Mouse (Mus musculus) CH12.LX (cell line): ENCODE results near the gene Tmem56. TPM values are rescaled to one million over a fixed set of nuclear protein-coding genes. Genes with fewer than 3 reads are reported as not detected.

Experiments
- DNase-seq: peaks from one replicate; pipeline ENCODE4 v3.0.0-alpha.2; 2013; ENCODE audit errors: extremely low read depth
- H3K27ac ChIP-seq: 2 replicates; pipeline ENCODE4 v1.5.1; 2012; ENCODE audit warnings: low read depth, mild to moderate bottlenecking, control low read depth, moderate library complexity; ENCODE audit not compliant: insufficient read depth
- H3K27me3 ChIP-seq: replicated peaks from 2 replicates; pipeline ENCODE3; 2012; ENCODE audit warnings: inconsistent platforms
- H3K36me3 ChIP-seq, 2 experiments: replicated peaks in 1 of 2; 2 replicates each; pipeline versions ENCODE3 to v1.6.1; 2012; ENCODE audit warnings: inconsistent platforms in 1 of 2, low read length in 1 of 2, mild to moderate bottlenecking in 1 of 2, mixed read lengths in 1 of 2, moderate library complexity in 1 of 2; ENCODE audit not compliant: control insufficient read depth in 1 of 2, insufficient read depth in 1 of 2
- H3K4me1 ChIP-seq, 2 experiments: 2 replicates each; pipeline ENCODE4 v1.6.1; 2012; ENCODE audit warnings: inconsistent platforms in 1 of 2, moderate library complexity in 1 of 2; ENCODE audit not compliant: insufficient read depth in 2 of 2, control insufficient read depth in 1 of 2
- H3K4me2 ChIP-seq: 2 replicates; pipeline ENCODE4 v1.6.1; 2012; ENCODE audit warnings: low read depth, mild to moderate bottlenecking, control low read depth; ENCODE audit not compliant: poor library complexity, insufficient read depth, severe bottlenecking
- H3K4me3 ChIP-seq, 3 experiments: fragments of 150-350 bp in 1 of 3; sonication (generic) in 1 of 3; replicated peaks in 1 of 3; 2 replicates each; pipeline versions ENCODE3 to v1.5.1; 2011 to 2012; ENCODE audit warnings: low read depth in 2 of 3, low read length in 2 of 3, mild to moderate bottlenecking in 2 of 3, moderate library complexity in 2 of 3, control low read depth in 1 of 3, improper control_type of control experiment in 1 of 3, inconsistent platforms in 1 of 3, mixed read lengths in 1 of 3; ENCODE audit not compliant: poor library complexity in 1 of 3
- H3K79me2 ChIP-seq: replicated peaks from 2 replicates; pipeline ENCODE4 v1.6.1; 2012; ENCODE audit warnings: mild to moderate bottlenecking, moderate library complexity; ENCODE audit not compliant: control insufficient read depth, poor library complexity, insufficient read depth, severe bottlenecking; ENCODE audit errors: extremely low read depth
- H3K9ac ChIP-seq: 2 replicates; pipeline ENCODE4 v1.6.1; 2012; ENCODE audit warnings: low read depth, mild to moderate bottlenecking, control low read depth, moderate library complexity; ENCODE audit not compliant: insufficient read depth
- H3K9me3 ChIP-seq: replicated peaks from 2 replicates; pipeline ENCODE3; 2012; ENCODE audit warnings: low read length, inconsistent platforms, mixed read lengths
- CHD1 ChIP-seq: IDR thresholded peaks from 2 replicates; pipeline ENCODE4 v1.6.1; 2012; ENCODE audit warnings: low read depth, low read length, improper control_type of control experiment, inconsistent platforms
- CHD2 ChIP-seq: IDR thresholded peaks from 2 replicates; pipeline ENCODE4 v1.6.1; 2011; ENCODE audit warnings: low read length, improper control_type of control experiment
- ELF1 ChIP-seq: IDR thresholded peaks from 2 replicates; pipeline ENCODE4 v1.6.1; 2014; ENCODE audit warnings: low read depth, mild to moderate bottlenecking, inconsistent platforms, low read length, improper control_type of control experiment
- EP300 ChIP-seq: IDR thresholded peaks from 2 replicates; pipeline ENCODE4 v1.6.1; 2011; ENCODE audit warnings: low read length, improper control_type of control experiment
- ETS1 ChIP-seq: conservative IDR thresholded peaks from 2 replicates; pipeline ENCODE4 v1.6.1; 2012; ENCODE audit warnings: low read depth, mild to moderate bottlenecking, inconsistent platforms, low read length, improper control_type of control experiment, moderate library complexity
- IRF4 ChIP-seq: IDR thresholded peaks from 2 replicates; pipeline ENCODE4 v1.6.1; 2014; ENCODE audit warnings: low read depth, mild to moderate bottlenecking, inconsistent platforms, low read length, improper control_type of control experiment
- KAT2A ChIP-seq: IDR thresholded peaks from 2 replicates; pipeline ENCODE4 v1.6.1; 2012; ENCODE audit warnings: low read length, improper control_type of control experiment, inconsistent platforms; ENCODE audit not compliant: insufficient replicate concordance
- MAFK ChIP-seq: IDR thresholded peaks from 2 replicates; pipeline ENCODE4 v1.6.1; 2011; ENCODE audit warnings: low read length, improper control_type of control experiment; ENCODE audit not compliant: insufficient replicate concordance
- MAX ChIP-seq: IDR thresholded peaks from 2 replicates; pipeline ENCODE4 v1.6.1; 2011; ENCODE audit warnings: low read length, improper control_type of control experiment
- MAZ ChIP-seq: IDR thresholded peaks from 2 replicates; pipeline ENCODE4 v1.6.1; 2012; ENCODE audit warnings: low read depth, mild to moderate bottlenecking, inconsistent platforms, low read length, improper control_type of control experiment, moderate library complexity
- MXI1 ChIP-seq: IDR thresholded peaks from 2 replicates; pipeline ENCODE4 v1.6.1; 2011; ENCODE audit warnings: mild to moderate bottlenecking, low read depth, low read length, improper control_type of control experiment
- MYC ChIP-seq: IDR thresholded peaks from 2 replicates; pipeline ENCODE4 v1.6.1; 2011; ENCODE audit warnings: low read depth, mild to moderate bottlenecking, improper control_type of control experiment, low read length
- RAD21 ChIP-seq: IDR thresholded peaks from 2 replicates; pipeline ENCODE4 v1.6.1; 2011; ENCODE audit warnings: low read depth, mild to moderate bottlenecking, low read length, improper control_type of control experiment, moderate library complexity
- RCOR1 ChIP-seq: conservative IDR thresholded peaks from 2 replicates; pipeline ENCODE4 v1.6.1; 2012; ENCODE audit warnings: low read depth, mild to moderate bottlenecking, inconsistent platforms, low read length, improper control_type of control experiment
- SIN3A ChIP-seq: IDR thresholded peaks from 2 replicates; pipeline ENCODE4 v1.6.1; 2012; ENCODE audit warnings: low read length, improper control_type of control experiment, inconsistent platforms
- TCF12 ChIP-seq: IDR thresholded peaks from 2 replicates; pipeline ENCODE4 v1.6.1; 2014; ENCODE audit warnings: low read depth, mild to moderate bottlenecking, inconsistent platforms, low read length, improper control_type of control experiment
- UBTF ChIP-seq: IDR thresholded peaks from 2 replicates; pipeline ENCODE4 v1.6.1; 2012; ENCODE audit warnings: low read depth, mild to moderate bottlenecking, inconsistent platforms, low read length, improper control_type of control experiment, moderate library complexity
- USF1 ChIP-seq: IDR thresholded peaks from 2 replicates; pipeline ENCODE4 v1.6.1; 2014; ENCODE audit warnings: low read depth, mild to moderate bottlenecking, inconsistent platforms, low read length, improper control_type of control experiment
- USF2 ChIP-seq: conservative IDR thresholded peaks from 2 replicates; pipeline ENCODE4 v1.6.1; 2011; ENCODE audit warnings: low read depth, low read length, improper control_type of control experiment
- ZC3H11A ChIP-seq: IDR thresholded peaks from 2 replicates; pipeline ENCODE4 v1.6.1; 2012; ENCODE audit warnings: low read depth, mild to moderate bottlenecking, inconsistent platforms, low read length, improper control_type of control experiment
- ZMIZ1 ChIP-seq: IDR thresholded peaks from 2 replicates; pipeline ENCODE4 v1.6.1; 2012; ENCODE audit warnings: low read depth, mild to moderate bottlenecking, inconsistent platforms, low read length, improper control_type of control experiment
- dilution Hi-C: fragments of 300-500 bp; cut with MboI; formaldehyde crosslinking; loops from 2 replicates; pipeline ENCODE4 v1.14.3; 2020; ENCODE audit warnings: low sequenced_read_pairs; ENCODE audit not compliant: extremely low pct_unique_long_range_greater_than_20kb, extremely low pct_ligation_motif_present
- in situ Hi-C: fragments of 300-500 bp; cut with MboI; formaldehyde crosslinking; loops from 3 replicates; pipeline ENCODE4 v1.14.3; 2019; ENCODE audit warnings: low sequenced_read_pairs, low pct_ligation_motif_present, low pct_unique_long_range_greater_than_20kb, mixed read lengths
- polyA plus RNA-seq: library from polyadenylated mRNA; unstranded; fragments of >175 nt; gene quantifications from 2 replicates; pipeline ENCODE4 v1.2.1, GENCODE M21; 2012; ENCODE audit warnings: low read depth; ENCODE audit not compliant: insufficient read length
- total RNA-seq, 2 experiments: library from RNA; depleted of rRNA; stranded (reverse); fragments of 300-350 nt in 1 of 2; fragments of >200 nt in 1 of 2; gene quantifications; 2 replicates each; pipeline ENCODE4 v1.2.3; 2012 to 2014

Tmem56 gene
- total and polyA plus RNA-seq, 3 experiments: not detected

GRCm38 (mm10) chr3:121242111-121242936 lies 40.6 kb downstream of the Tmem56 start:
- H3K4me2 ChIP-seq: no peak overlapping the region
- dilution Hi-C loops: no loop called here
- H3K4me1 ChIP-seq: peaks cover 7 to 26% of the 10 kb centered on the region in 2 experiments
- in situ Hi-C loops: no loop called here
- no peaks in the 10 kb centered on the region for H3K27me3 ChIP-seq
- H3K36me3 ChIP-seq: no peaks in the 10 kb centered on the region
- TF ChIP-seq CHD2: no peak
- TF ChIP-seq SIN3A: no peak
- TF ChIP-seq ZC3H11A: no peak
- no peak for TF ChIP-seq ETS1
- no peak for TF ChIP-seq MXI1
- TF ChIP-seq MYC: no peak
- no peak for TF ChIP-seq TCF12
- no peak for TF ChIP-seq RCOR1
- no peak for TF ChIP-seq IRF4
- no peak for TF ChIP-seq KAT2A
- TF ChIP-seq CHD1: no peak
- no peak for TF ChIP-seq RAD21
- no peak for TF ChIP-seq USF1
- TF ChIP-seq UBTF: no peak
- TF ChIP-seq ELF1: no peak
- TF ChIP-seq USF2: no peak
- TF ChIP-seq MAZ: no peak
- no peak for TF ChIP-seq ZMIZ1
- TF ChIP-seq EP300: no peak
- H3K9me3 ChIP-seq: no peaks in the 10 kb centered on the region
- no peaks in the 10 kb centered on the region for H3K79me2 ChIP-seq
- no peak overlapping the region for H3K4me3 ChIP-seq
- no peak overlapping the region for H3K27ac ChIP-seq
- DNase-seq: no peak
- no peak overlapping the region for H3K9ac ChIP-seq

DNA sequence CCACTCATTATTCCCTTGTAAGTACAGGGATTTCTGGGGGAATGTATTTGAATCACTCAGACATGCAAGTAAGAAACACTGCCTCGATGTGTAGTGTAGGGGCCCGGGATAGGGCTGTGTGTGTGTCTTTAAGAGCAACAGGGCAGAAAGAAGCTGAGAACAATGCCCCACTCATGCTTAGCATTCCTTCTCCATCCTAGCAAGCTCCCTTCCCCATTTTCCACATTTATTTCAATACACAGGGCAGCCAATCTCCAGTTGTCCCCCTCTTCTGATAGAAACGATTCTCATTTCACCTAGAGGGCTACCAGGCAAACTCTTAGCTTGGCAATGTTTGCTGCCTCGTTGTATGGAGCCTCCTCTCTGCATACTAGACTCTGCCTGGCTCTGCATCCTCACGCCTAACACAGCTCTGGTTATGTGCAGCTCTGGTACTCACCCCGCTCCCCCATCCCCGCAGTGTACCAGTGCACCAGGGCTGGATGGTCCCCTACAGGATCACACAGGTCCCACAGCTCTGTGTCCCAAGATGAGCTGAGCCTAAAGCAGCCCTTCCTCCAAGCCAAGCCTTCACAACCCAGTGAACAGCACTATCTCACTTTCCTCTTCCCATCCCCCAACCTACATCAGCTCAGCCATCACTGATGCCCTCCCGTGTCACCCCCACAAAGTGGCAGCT lies 42.4 kb downstream of the Tmem56 start:
- dilution Hi-C loops (no loop called here), in situ Hi-C loops (no loop called here)
- DNase-seq: no peak
- H3K36me3 ChIP-seq: no peaks in the 10 kb centered on the region
- no peak overlapping the region for H3K4me3 ChIP-seq
- no peaks in the 10 kb centered on the region for H3K27me3 ChIP-seq
- no peak overlapping the region for H3K4me2 ChIP-seq
- no peak overlapping the region for H3K9ac ChIP-seq
- no peak overlapping the region for H3K27ac ChIP-seq
- H3K79me2 ChIP-seq: no peaks in the 10 kb centered on the region
- H3K4me1 ChIP-seq: peaks cover 7 to 26% of the 10 kb centered on the region in 2 experiments
- TF ChIP-seq ETS1: no peak
- TF ChIP-seq CHD1: no peak
- TF ChIP-seq RAD21: no peak
- no peak for TF ChIP-seq MAFK
- no peak for TF ChIP-seq ELF1
- no peak for TF ChIP-seq USF2
- TF ChIP-seq MAX: no peak
- no peaks in the 10 kb centered on the region for H3K9me3 ChIP-seq
